Mouse (Mus musculus): ENCODE measurements around the gene Atp8a1.

Atp8a1 gene

GRCm38 (mm10) chr5:67847253-67848165 lies at the start of gene Atp8a1:
Gene Atp8a1 (minus strand): TSS chr5:67847434.
- DNase-seq (ENCODE audit: low spot score in 2 of 2) = peak; percentile 97 to 99

- DNase-seq (ENCODE audit: low spot score in 2 of 2) = no peak
Measured at GRCm38 (mm10) chr5:67884422-67885210, 37.4 kb upstream of the Atp8a1 start.

- no peak for DNase-seq (ENCODE audit: low spot score in 2 of 2)
Measured at GRCm38 (mm10) chr5:67883564-67884171, 36.4 kb upstream of the Atp8a1 start.

GRCm38 (mm10) chr5:67871414-67871813 lies 24.2 kb upstream of the Atp8a1 start:
- no peak for DNase-seq (ENCODE audit: low spot score in 2 of 2)

- no peak for DNase-seq (ENCODE audit: low spot score in 2 of 2)
Measured at GRCm38 (mm10) chr5:67866221-67866620, 19.0 kb upstream of the Atp8a1 start.

- DNase-seq (ENCODE audit: low spot score in 2 of 2) = no peak
Measured at GRCm38 (mm10) chr5:67865670-67866069, 18.4 kb upstream of the Atp8a1 start.

GRCm38 (mm10) chr5:67864508-67865060 lies 17.4 kb upstream of the Atp8a1 start:
- no peak for DNase-seq (ENCODE audit: low spot score in 2 of 2)

- no peak for DNase-seq (ENCODE audit: low spot score in 2 of 2)
Measured at GRCm38 (mm10) chr5:67863950-67864391, 16.7 kb upstream of the Atp8a1 start.

- DNase-seq (ENCODE audit: low spot score in 2 of 2) = no peak
Measured at GRCm38 (mm10) chr5:67854963-67855606, 7.9 kb upstream of the Atp8a1 start.

GRCm38 (mm10) chr5:67852860-67853259 lies 5.6 kb upstream of the Atp8a1 start:
- no peak for DNase-seq (ENCODE audit: low spot score in 2 of 2)

- DNase-seq (ENCODE audit: low spot score in 2 of 2) = no peak
Measured at GRCm38 (mm10) chr5:67849411-67849810, 2.2 kb upstream of the Atp8a1 start.

- DNase-seq (ENCODE audit: low spot score in 2 of 2) = no peak
Measured at GRCm38 (mm10) chr5:67848511-67849014, 1.3 kb upstream of the Atp8a1 start.

- DNase-seq (ENCODE audit: low spot score in 2 of 2) = peak in 1 of 2 experiments; percentile 24
Measured at GRCm38 (mm10) chr5:67846361-67847224, 641 bp downstream of the Atp8a1 start.

- DNase-seq (ENCODE audit: low spot score in 2 of 2) = no peak
Measured at GRCm38 (mm10) chr5:67845190-67845691, 2.0 kb downstream of the Atp8a1 start.

- no peak for DNase-seq (ENCODE audit: low spot score in 2 of 2)
Measured at GRCm38 (mm10) chr5:67844070-67844469, 3.2 kb downstream of the Atp8a1 start.

GRCm38 (mm10) chr5:67842306-67842705 lies 4.9 kb downstream of the Atp8a1 start:
- DNase-seq (ENCODE audit: low spot score in 2 of 2) = no peak

- no peak for DNase-seq (ENCODE audit: low spot score in 2 of 2)
Measured at GRCm38 (mm10) chr5:67833841-67834240, 13.4 kb downstream of the Atp8a1 start.

- DNase-seq (ENCODE audit: low spot score in 2 of 2) = no peak
Measured at GRCm38 (mm10) chr5:67831293-67832147, 15.7 kb downstream of the Atp8a1 start.

GRCm38 (mm10) chr5:67828356-67828755 lies 18.9 kb downstream of the Atp8a1 start:
- no peak for DNase-seq (ENCODE audit: low spot score in 2 of 2)
